Mouse (Mus musculus): ENCODE results near the gene Pgbd5. TPM values are rescaled to one million over a fixed set of nuclear protein-coding genes. Genes with fewer than 3 reads are reported as not detected.

Gene Pgbd5
- total and polyA plus RNA-seq, 3 experiments, result 0.89 to 3.9 (median 3.1) TPM

- TF ChIP-seq IRF4 (IDR thresholded peaks at IDR 0.05; ENCODE audit: low read depth, low read length), result no peak
- TF ChIP-seq MXI1 (IDR thresholded peaks at IDR 0.05; ENCODE audit: low read depth, low read length), result no peak
- no peak for TF ChIP-seq JUN (IDR thresholded peaks at IDR 0.05; ENCODE audit: insufficient read depth, low read depth, low read length)
- TF ChIP-seq MAFK (IDR thresholded peaks at IDR 0.05; ENCODE audit: insufficient replicate concordance, low read length), result no peak
- H3K9me3 ChIP-seq (replicated peaks; ENCODE audit: low read length), result no peaks in the 10 kb centered on the region
- H3K9ac ChIP-seq (ENCODE audit: insufficient read depth, low read depth), result no peak overlapping the region
- no peak overlapping the region for H3K4me2 ChIP-seq (ENCODE audit: insufficient read depth, low read depth, poor library complexity, severe bottlenecking)
- dilution Hi-C loops (cut with MboI; ENCODE audit: extremely low pct_ligation_motif_present, extremely low pct_unique_long_range_greater_than_20kb, low sequenced_read_pairs), result no loop called here
- H3K4me1 ChIP-seq (ENCODE audit: control insufficient read depth in 1 of 2, insufficient read depth in 2 of 2), result peaks cover 18 to 39% of the 10 kb centered on the region in 2 experiments
- no peak overlapping the region for H3K27ac ChIP-seq (ENCODE audit: insufficient read depth, low read depth)
- peaks cover 79 to 94% of the 10 kb centered on the region in 2 experiments for H3K36me3 ChIP-seq (replicated peaks in 1 of 2; ENCODE audit: control insufficient read depth in 1 of 2, insufficient read depth in 1 of 2, low read length in 1 of 2)
- no peak overlapping the region for H3K4me3 ChIP-seq (replicated peaks in 1 of 3; ENCODE audit: low read depth in 2 of 3, low read length in 2 of 3, poor library complexity in 1 of 3)
- H3K27me3 ChIP-seq (replicated peaks), result no peaks in the 10 kb centered on the region
- no peak for DNase-seq (ENCODE audit: extremely low read depth)
- H3K79me2 ChIP-seq (replicated peaks; ENCODE audit: control insufficient read depth, extremely low read depth, insufficient read depth, poor library complexity, severe bottlenecking), result no peaks in the 10 kb centered on the region
- in situ Hi-C loops (cut with MboI; ENCODE audit: low pct_ligation_motif_present, low pct_unique_long_range_greater_than_20kb, low sequenced_read_pairs), result no loop called here
Observed at GRCm38 (mm10) chr8:124340360-124341068, 98.9 kb downstream of the Pgbd5 start.

GRCm38 (mm10) chr8:124339742-124340141 is 99.7 kb downstream of the Pgbd5 start:
- Histone ChIP-seq H3K27ac (ENCODE audit: insufficient read depth, low read depth) (no peak overlapping the region), H3K9me3 (replicated peaks; ENCODE audit: low read length) (no peaks in the 10 kb centered on the region), H3K27me3 (replicated peaks) (no peaks in the 10 kb centered on the region), H3K4me2 (ENCODE audit: insufficient read depth, low read depth, poor library complexity, severe bottlenecking) (no peak overlapping the region), H3K4me1 (ENCODE audit: control insufficient read depth in 1 of 2, insufficient read depth in 2 of 2) (peaks cover 15 to 31% of the 10 kb centered on the region in 2 experiments), H3K36me3 (replicated peaks in 1 of 2; ENCODE audit: control insufficient read depth in 1 of 2, insufficient read depth in 1 of 2, low read length in 1 of 2) (peaks cover 78 to 97% of the 10 kb centered on the region in 2 experiments), H3K79me2 (replicated peaks; ENCODE audit: control insufficient read depth, extremely low read depth, insufficient read depth, poor library complexity, severe bottlenecking) (no peaks in the 10 kb centered on the region), H3K4me3 (replicated peaks in 1 of 3; ENCODE audit: low read depth in 2 of 3, low read length in 2 of 3, poor library complexity in 1 of 3) (no peak overlapping the region), H3K9ac (ENCODE audit: insufficient read depth, low read depth) (no peak overlapping the region)
- dilution Hi-C loops (cut with MboI; ENCODE audit: extremely low pct_ligation_motif_present, extremely low pct_unique_long_range_greater_than_20kb, low sequenced_read_pairs), result no loop called here
- in situ Hi-C loops (cut with MboI; ENCODE audit: low pct_ligation_motif_present, low pct_unique_long_range_greater_than_20kb, low sequenced_read_pairs), result no loop called here
- TF ChIP-seq NRF1 (IDR thresholded peaks at IDR 0.05; ENCODE audit: low read depth, low read length) (no peak), RAD21 (IDR thresholded peaks at IDR 0.05; ENCODE audit: low read depth, low read length) (no peak), NELFE (IDR thresholded peaks at IDR 0.05; ENCODE audit: low read depth, low read length) (no peak), MEF2A (IDR thresholded peaks at IDR 0.05; ENCODE audit: borderline replicate concordance, low read depth, low read length) (no peak), CTCF (conservative IDR thresholded peaks at IDR 0.05 in 1 of 2, IDR thresholded peaks at IDR 0.05 in 1 of 2; ENCODE audit: low read depth in 2 of 2, low read length in 2 of 2) (no peak)
- no peak for DNase-seq (ENCODE audit: extremely low read depth)

GRCm38 (mm10) chr8:124336302-124336701 is 103.2 kb downstream of the Pgbd5 start:
- Histone ChIP-seq H3K4me2 (ENCODE audit: insufficient read depth, low read depth, poor library complexity, severe bottlenecking) (no peak overlapping the region), H3K27ac (ENCODE audit: insufficient read depth, low read depth) (no peak overlapping the region), H3K79me2 (replicated peaks; ENCODE audit: control insufficient read depth, extremely low read depth, insufficient read depth, poor library complexity, severe bottlenecking) (no peaks in the 10 kb centered on the region), H3K27me3 (replicated peaks) (no peaks in the 10 kb centered on the region), H3K4me1 (ENCODE audit: control insufficient read depth in 1 of 2, insufficient read depth in 2 of 2) (0 out of 4 replicates have a peak, but pooled peaks cover 0 to under 1% of the 10 kb centered on the region in 2 experiments), H3K36me3 (replicated peaks in 1 of 2; ENCODE audit: control insufficient read depth in 1 of 2, insufficient read depth in 1 of 2, low read length in 1 of 2) (peaks cover 72 to 100% of the 10 kb centered on the region in 2 experiments), H3K9me3 (replicated peaks; ENCODE audit: low read length) (no peaks in the 10 kb centered on the region), H3K4me3 (replicated peaks in 1 of 3; ENCODE audit: low read depth in 2 of 3, low read length in 2 of 3, poor library complexity in 1 of 3) (no peak overlapping the region), H3K9ac (ENCODE audit: insufficient read depth, low read depth) (no peak overlapping the region)
- TF ChIP-seq SIN3A (IDR thresholded peaks at IDR 0.05; ENCODE audit: low read length), result no peak
- TF ChIP-seq ZC3H11A (IDR thresholded peaks at IDR 0.05; ENCODE audit: low read depth, low read length), result no peak
- no peak for TF ChIP-seq BHLHE40 (IDR thresholded peaks at IDR 0.05; ENCODE audit: low read depth, low read length)
- no peak for TF ChIP-seq IRF4 (IDR thresholded peaks at IDR 0.05; ENCODE audit: low read depth, low read length)
- TF ChIP-seq RAD21 (IDR thresholded peaks at IDR 0.05; ENCODE audit: low read depth, low read length), result no peak
- no peak for TF ChIP-seq HCFC1 (IDR thresholded peaks at IDR 0.05; ENCODE audit: low read depth, low read length)
- no peak for TF ChIP-seq JUN (IDR thresholded peaks at IDR 0.05; ENCODE audit: insufficient read depth, low read depth, low read length)
- no peak for TF ChIP-seq ELF1 (IDR thresholded peaks at IDR 0.05; ENCODE audit: low read depth, low read length)
- TF ChIP-seq TCF12 (IDR thresholded peaks at IDR 0.05; ENCODE audit: low read depth, low read length), result no peak
- no peak for TF ChIP-seq ETS1 (conservative IDR thresholded peaks at IDR 0.05; ENCODE audit: low read depth, low read length)
- TF ChIP-seq MXI1 (IDR thresholded peaks at IDR 0.05; ENCODE audit: low read depth, low read length), result no peak
- TF ChIP-seq MAFK (IDR thresholded peaks at IDR 0.05; ENCODE audit: insufficient replicate concordance, low read length), result no peak
- TF ChIP-seq MAZ (IDR thresholded peaks at IDR 0.05; ENCODE audit: low read depth, low read length), result no peak
- TF ChIP-seq PAX5 (IDR thresholded peaks at IDR 0.05; ENCODE audit: low read length), result no peak
- TF ChIP-seq USF1 (IDR thresholded peaks at IDR 0.05; ENCODE audit: low read depth, low read length), result no peak
- dilution Hi-C loops (cut with MboI; ENCODE audit: extremely low pct_ligation_motif_present, extremely low pct_unique_long_range_greater_than_20kb, low sequenced_read_pairs), result no loop called here
- in situ Hi-C loops (cut with MboI; ENCODE audit: low pct_ligation_motif_present, low pct_unique_long_range_greater_than_20kb, low sequenced_read_pairs), result no loop called here
- no peak for DNase-seq (ENCODE audit: extremely low read depth)

Data from CH12.LX (cell line).